Mouse (Mus musculus) megakaryocyte, embryonic 14.5 days (primary cell): Measurements from ENCODE around the gene Dmac1.

Source experiments
- FLI1 ChIP-seq: IDR thresholded peaks from 2 replicates; pipeline ENCODE4 v1.6.1; 2012; ENCODE audit warnings: low read length, inconsistent platforms, mixed read lengths
- GATA1 ChIP-seq: IDR thresholded peaks from 3 replicates; pipeline ENCODE4 v1.6.1; 2012; ENCODE audit warnings: mixed read lengths, low read length, inconsistent platforms, borderline replicate concordance

- TF ChIP-seq GATA1: no peak
- no peak for TF ChIP-seq FLI1
These were observed 14.2 kb upstream of the Dmac1 start for GRCm38 (mm10) chr4:75292315-75292714.
